Mouse (Mus musculus) hindbrain, embryonic 15.5 days (tissue): ENCODE data around the gene Tsga10. TPM values are rescaled to one million over a fixed set of nuclear protein-coding genes. Genes with fewer than 3 reads are reported as not detected.
A peak's percentile ranks its signal among the peaks of the same experiment; 100 is the strongest.

ENCODE experiments used
- ATAC-seq: fragments of 200-750 bp; cut with Nextera tagmentation; 2 replicates; pipeline ENCODE4 v1.8.0; 2017; ENCODE audit warnings: low read depth, moderate number of reproducible peaks, moderate TSS enrichment; ENCODE audit not compliant: low FRiP score
- H3K27ac ChIP-seq: fragments of 300-500 bp; sonication (generic); replicated peaks from 2 replicates; pipeline ENCODE4 v1.5.1; 2015; ENCODE audit warnings: mild to moderate bottlenecking, inconsistent platforms
- H3K27me3 ChIP-seq: fragments of 300-500 bp; sonication (generic); 2 replicates; pipeline ENCODE4 v1.6.1; 2015; ENCODE audit warnings: control low read depth, inconsistent platforms
- H3K36me3 ChIP-seq: fragments of 300-500 bp; sonication (generic); 2 replicates; pipeline ENCODE4 v1.6.1; 2015; ENCODE audit warnings: control low read depth, inconsistent platforms
- H3K4me1 ChIP-seq: fragments of 300-500 bp; sonication (generic); replicated peaks from 2 replicates; pipeline ENCODE4 v1.6.1; 2015; ENCODE audit warnings: control low read depth, inconsistent platforms
- H3K4me2 ChIP-seq: fragments of 300-500 bp; sonication (generic); 2 replicates; pipeline ENCODE4 v1.6.1; 2015; ENCODE audit warnings: moderate library complexity, mild to moderate bottlenecking, inconsistent platforms
- H3K4me3 ChIP-seq: fragments of 300-500 bp; sonication (generic); 2 replicates; pipeline ENCODE4 v1.5.1; 2015; ENCODE audit warnings: mild to moderate bottlenecking, inconsistent platforms
- H3K9ac ChIP-seq: fragments of 300-500 bp; sonication (generic); 2 replicates; pipeline ENCODE4 v1.6.1; 2015; ENCODE audit warnings: inconsistent platforms
- H3K9me3 ChIP-seq: fragments of 300-500 bp; sonication (generic); 2 replicates; pipeline ENCODE4 v1.6.1; 2016; ENCODE audit warnings: control low read depth, inconsistent platforms
- WGBS: fragments of 180-500 bp; shearing (Covaris S2); methylation state at CpG from one replicate; pipeline ENCODE4 v1.1.7; 2015; 5-methylcytosine and 5-hydroxymethylcytosine counted together
- polyA plus RNA-seq: library from polyadenylated mRNA; unstranded; fragments of >200 nt; fragmentation: Nextera tagmentation; extraction: Ambion mirVana; gene quantifications from 2 replicates; pipeline ENCODE4 v1.2.1, GENCODE M21; 2015

The Tsga10 gene
- 15.3 and 15.6 TPM in 2 replicates for polyA plus RNA-seq

DNA sequence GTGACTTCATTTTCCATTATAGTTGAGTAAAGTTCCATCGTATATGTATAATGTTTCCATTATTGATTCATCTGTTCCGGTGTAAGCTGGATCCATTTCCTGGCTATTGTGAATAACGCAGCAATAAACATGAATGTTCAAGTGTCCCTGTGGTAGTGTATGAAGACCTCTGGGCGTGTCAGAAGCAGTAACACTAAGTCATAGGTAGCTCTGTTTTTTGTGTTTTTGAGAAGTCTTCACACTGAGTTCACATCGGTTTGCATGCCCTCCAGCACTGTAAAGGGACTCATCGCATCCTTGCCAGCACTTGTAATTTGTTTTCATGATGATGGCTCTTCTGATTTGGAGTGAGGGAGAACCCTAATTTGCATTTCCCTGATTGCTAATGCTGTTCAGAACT, at the start of gene Tsga10:
Tsga10 (minus strand) TSS at position 144 of the 400 bp plus-strand sequence.
- peak within 1 kb of the TSS; percentile 89 for H3K4me3 ChIP-seq
- no peak for ATAC-seq
- peak within 1 kb of the TSS; percentile 83 for H3K4me2 ChIP-seq
- H3K27me3 ChIP-seq: no peaks in the 10 kb centered on the region
- no peaks in the 10 kb centered on the region for H3K36me3 ChIP-seq
- H3K4me1 ChIP-seq: peaks cover 14% of the 10 kb centered on the region
- H3K9ac ChIP-seq: peak within 1 kb of the TSS; percentile 57
- 81% methylated on average over 6 of the region's 6 CpGs for WGBS
- peak within 1 kb of the TSS; percentile 93 for H3K27ac ChIP-seq
- H3K9me3 ChIP-seq: no peaks in the 10 kb centered on the region

- WGBS: 80% methylated on average over 2 of the region's 2 CpGs
- no peaks in the 10 kb centered on the region for H3K27me3 ChIP-seq
- H3K4me2 ChIP-seq: no peak overlapping the region
- no peaks in the 10 kb centered on the region for H3K4me1 ChIP-seq
- no peak for ATAC-seq
- no peak overlapping the region for H3K4me3 ChIP-seq
- H3K36me3 ChIP-seq: no peaks in the 10 kb centered on the region
- no peak overlapping the region for H3K27ac ChIP-seq
- no peaks in the 10 kb centered on the region for H3K9me3 ChIP-seq
- H3K9ac ChIP-seq: no peak overlapping the region
These were observed 46.5 kb upstream of the Tsga10 start for GRCm38 (mm10) chr1:37912751-37913150.

DNA sequence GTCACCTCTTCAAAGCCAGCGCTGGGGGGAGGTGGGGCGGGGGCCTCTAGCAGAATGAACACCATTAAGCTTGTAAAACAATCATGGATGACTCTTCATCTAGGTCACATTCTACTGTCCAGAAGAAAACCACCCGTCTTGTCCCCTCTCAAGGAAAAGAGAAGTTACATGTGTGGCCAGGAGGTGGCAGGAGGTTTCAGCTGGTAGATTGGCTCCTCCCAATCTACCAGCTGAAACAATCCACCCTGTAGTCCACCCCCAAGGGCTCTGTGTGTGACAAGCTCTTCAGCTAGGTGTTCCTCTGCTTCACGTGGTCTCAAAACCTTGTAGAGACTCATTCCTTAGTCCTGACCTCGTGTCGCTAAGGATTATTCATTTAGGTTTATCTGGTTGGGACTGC, 36.9 kb upstream of the Tsga10 start:
- no peaks in the 10 kb centered on the region for H3K27me3 ChIP-seq
- peaks cover 17% of the 10 kb centered on the region for H3K36me3 ChIP-seq
- 42% methylated on average over 6 of the region's 6 CpGs for WGBS
- H3K9ac ChIP-seq: no peak overlapping the region
- no peak overlapping the region for H3K27ac ChIP-seq
- no peaks in the 10 kb centered on the region for H3K4me1 ChIP-seq
- no peak for ATAC-seq
- no peaks in the 10 kb centered on the region for H3K9me3 ChIP-seq
- H3K4me3 ChIP-seq: no peak overlapping the region
- no peak overlapping the region for H3K4me2 ChIP-seq

GRCm38 (mm10) chr1:37900288-37900687, 34.1 kb upstream of the Tsga10 start:
- ATAC-seq: no peak
- 60% methylated on average over 6 of the region's 6 CpGs for WGBS

GRCm38 (mm10) chr1:37899816-37900215, 33.6 kb upstream of the Tsga10 start:
- Histone ChIP-seq H3K27me3 (no peaks in the 10 kb centered on the region), H3K4me1 (no peaks in the 10 kb centered on the region), H3K4me3 (no peak overlapping the region), H3K9me3 (no peaks in the 10 kb centered on the region), H3K36me3 (peaks cover 48% of the 10 kb centered on the region), H3K9ac (no peak overlapping the region), H3K4me2 (no peak overlapping the region), H3K27ac (no peak overlapping the region)
- WGBS: 85% methylated on average over 4 of the region's 4 CpGs
- no peak for ATAC-seq

More at GRCm38 (mm10) chr1:37900288-37900687, 34.1 kb upstream of the Tsga10 start:
- Histone ChIP-seq H3K9ac (no peak overlapping the region), H3K27me3 (no peaks in the 10 kb centered on the region), H3K4me1 (no peaks in the 10 kb centered on the region), H3K9me3 (no peaks in the 10 kb centered on the region), H3K36me3 (peaks cover 44% of the 10 kb centered on the region), H3K4me3 (no peak overlapping the region), H3K4me2 (no peak overlapping the region), H3K27ac (no peak overlapping the region)

- H3K36me3 ChIP-seq: peaks cover 55% of the 10 kb centered on the region
These were observed 28.4 kb upstream of the Tsga10 start for GRCm38 (mm10) chr1:37894606-37895005.

GRCm38 (mm10) chr1:37891400-37891799, 25.2 kb upstream of the Tsga10 start:
- no peak overlapping the region for H3K27ac ChIP-seq
- H3K36me3 ChIP-seq: peaks cover 24% of the 10 kb centered on the region
- 62% methylated on average over 3 of the region's 3 CpGs for WGBS
- peaks cover 25% of the 10 kb centered on the region for H3K4me1 ChIP-seq
- ATAC-seq: no peak
- no peaks in the 10 kb centered on the region for H3K9me3 ChIP-seq
- H3K4me3 ChIP-seq: peak overlapping the region; percentile 87
- H3K9ac ChIP-seq: no peak overlapping the region
- H3K4me2 ChIP-seq: peak overlapping the region; percentile 89
- H3K27me3 ChIP-seq: no peaks in the 10 kb centered on the region

More at GRCm38 (mm10) chr1:37894606-37895005, 28.4 kb upstream of the Tsga10 start:
- Histone ChIP-seq H3K9ac (no peak overlapping the region), H3K4me1 (peaks cover 18% of the 10 kb centered on the region), H3K4me3 (no peak overlapping the region), H3K27me3 (no peaks in the 10 kb centered on the region), H3K9me3 (no peaks in the 10 kb centered on the region), H3K4me2 (no peak overlapping the region), H3K27ac (no peak overlapping the region)
- no peak for ATAC-seq

- peak; percentile 93 for ATAC-seq
These were observed 23.9 kb upstream of the Tsga10 start, which contains the start of the genes Mitd1 and Mrpl30 for GRCm38 (mm10) chr1:37890025-37890652. Gene Mitd1 (minus strand): TSS chr1:37890411. Gene Mrpl30 (plus strand): TSS chr1:37890477.

DNA sequence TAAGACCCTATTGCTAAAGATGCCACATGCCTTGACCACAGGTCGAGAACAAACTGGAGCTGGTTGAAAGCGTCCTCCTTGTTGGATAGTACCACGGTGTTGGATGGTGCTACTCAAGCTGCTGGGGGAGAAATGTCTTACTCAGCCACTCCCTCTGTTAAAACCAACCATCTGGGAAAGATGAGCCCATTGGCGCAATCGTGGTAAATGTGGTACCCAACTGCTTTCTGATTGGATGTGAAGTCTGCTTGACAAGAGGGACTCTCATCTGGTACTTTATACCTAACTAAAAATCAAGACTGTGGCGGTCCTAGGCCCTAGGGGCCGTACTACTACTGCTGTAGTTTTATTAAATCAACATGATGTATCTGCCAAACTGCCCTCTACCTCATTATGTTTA, 23.0 kb upstream of the Tsga10 start:
- Histone ChIP-seq H3K36me3 (peaks cover 8% of the 10 kb centered on the region; the same call in 1 of the 2 replicates), H3K4me3 (peak overlapping the region; percentile 87), H3K9me3 (no peaks in the 10 kb centered on the region), H3K27ac (no peak overlapping the region), H3K9ac (peak overlapping the region; percentile 82; the same call in 1 of the 2 replicates), H3K4me1 (peaks cover 25% of the 10 kb centered on the region), H3K27me3 (no peaks in the 10 kb centered on the region), H3K4me2 (peak overlapping the region; percentile 89)
- WGBS: 86% methylated on average over 7 of the region's 7 CpGs
- ATAC-seq: no peak

More at GRCm38 (mm10) chr1:37890025-37890652, 23.9 kb upstream of the Tsga10 start, which contains the start of the genes Mitd1 and Mrpl30:
- peaks cover 13% of the 10 kb centered on the region for H3K36me3 ChIP-seq
- peak within 1 kb of the TSS; percentile 89 for H3K4me2 ChIP-seq
- H3K9me3 ChIP-seq: no peaks in the 10 kb centered on the region
- H3K27ac ChIP-seq: peak within 1 kb of the TSS; percentile 84
- WGBS: under 1% methylated on average over 41 of the region's 41 CpGs
- H3K4me1 ChIP-seq: peaks cover 25% of the 10 kb centered on the region
- peak within 1 kb of the TSS; percentile 82 for H3K9ac ChIP-seq
- peak within 1 kb of the TSS; percentile 87 for H3K4me3 ChIP-seq
- H3K27me3 ChIP-seq: no peaks in the 10 kb centered on the region

DNA sequence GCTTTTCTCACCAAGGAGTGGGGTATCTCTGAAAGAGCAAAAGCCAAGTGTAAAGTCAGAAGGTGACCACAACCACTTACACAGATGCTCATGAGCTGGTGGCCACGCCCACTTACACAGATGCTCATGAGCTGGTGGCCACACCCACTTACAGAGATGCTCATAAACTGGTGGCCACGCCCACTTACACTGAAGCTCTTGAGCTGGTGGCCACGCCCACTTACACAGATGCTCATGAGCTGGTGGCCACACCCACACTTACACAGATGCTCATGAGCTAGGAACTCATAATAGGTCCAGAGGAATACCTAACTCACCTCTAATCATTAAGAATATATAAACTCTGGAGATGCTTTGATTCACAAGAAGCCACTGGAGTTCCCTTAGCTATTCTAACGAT, 18.2 kb upstream of the Tsga10 start:
- Histone ChIP-seq H3K4me3 (no peak overlapping the region), H3K4me1 (peaks cover 6% of the 10 kb centered on the region), H3K9ac (no peak overlapping the region), H3K36me3 (peaks cover 26% of the 10 kb centered on the region; the same call in 1 of the 2 replicates), H3K9me3 (no peaks in the 10 kb centered on the region), H3K27ac (no peak overlapping the region), H3K4me2 (no peak overlapping the region), H3K27me3 (no peaks in the 10 kb centered on the region)
- WGBS: 76% methylated on average over 4 of the region's 4 CpGs
- no peak for ATAC-seq

GRCm38 (mm10) chr1:37883411-37883810, 17.2 kb upstream of the Tsga10 start:
- peaks cover 36% of the 10 kb centered on the region for H3K36me3 ChIP-seq
- 94% methylated on average over 4 of the region's 4 CpGs for WGBS
- H3K27me3 ChIP-seq: no peaks in the 10 kb centered on the region
- no peak overlapping the region for H3K27ac ChIP-seq
- ATAC-seq: no peak
- no peaks in the 10 kb centered on the region for H3K4me1 ChIP-seq
- no peaks in the 10 kb centered on the region for H3K9me3 ChIP-seq
- H3K4me3 ChIP-seq: no peak overlapping the region
- H3K4me2 ChIP-seq: no peak overlapping the region
- no peak overlapping the region for H3K9ac ChIP-seq

GRCm38 (mm10) chr1:37877736-37878460, 11.7 kb upstream of the Tsga10 start:
- no peaks in the 10 kb centered on the region for H3K9me3 ChIP-seq
- no peak overlapping the region for H3K4me2 ChIP-seq
- peaks cover 56% of the 10 kb centered on the region for H3K36me3 ChIP-seq
- no peak for ATAC-seq
- WGBS: 92% methylated on average over 13 of the region's 13 CpGs
- H3K9ac ChIP-seq: no peak overlapping the region
- H3K4me3 ChIP-seq: no peak overlapping the region
- no peaks in the 10 kb centered on the region for H3K27me3 ChIP-seq
- peaks cover 4% of the 10 kb centered on the region for H3K4me1 ChIP-seq
- H3K27ac ChIP-seq: no peak overlapping the region
